Mouse (Mus musculus) heart, postnatal 25 days (tissue): ENCODE measurements around the gene 4930518I15Rik. TPM values are rescaled to one million over a fixed set of nuclear protein-coding genes. Genes with fewer than 3 reads are reported as not detected.
A peak's percentile ranks its signal among the peaks of the same experiment; 100 is the strongest.
"Not testable (repeated sequence)": the region's sequence is repeated elsewhere in the genome, so short reads cannot be mapped to it uniquely, and the experiment has no call there.

Experiments
- DNase-seq: peaks from one replicate; pipeline ENCODE4 v3.0.0; 2022; ENCODE audit warnings: low spot score
- intact Hi-C: fragments of 180-260 bp; cut with DNase I; formaldehyde crosslinking; loops from one replicate; pipeline ENCODE4 v1.15.1; 2025
- total RNA-seq, 2 experiments: library from RNA; stranded (reverse); gene quantifications; 2 replicates each; pipeline ENCODE4 v1.2.3; 2021

The 4930518I15Rik gene
- total RNA-seq, 2 experiments from 2014 or later, result 0.57 to 0.89 TPM

GRCm38 (mm10) chr2:156882431-156883001 is 24.8 kb upstream of the 4930518I15Rik start:
- DNase-seq, result no peak
- intact Hi-C loops, result no loop called here

- no peak for DNase-seq
- intact Hi-C loops, result no loop called here
Measured at GRCm38 (mm10) chr2:156879541-156879940, 21.8 kb upstream of the 4930518I15Rik start.

GRCm38 (mm10) chr2:156877726-156878125 is 20.0 kb upstream of the 4930518I15Rik start:
- no peak for DNase-seq
- intact Hi-C loops, result no loop called here

- DNase-seq, result no peak
- intact Hi-C loops, result loop anchor here (5.0 kb wide), 1 partner anchor 222 kb away; no protein-coding TSS in a partner anchor
Measured at GRCm38 (mm10) chr2:156874760-156875510, 17.2 kb upstream of the 4930518I15Rik start.

GRCm38 (mm10) chr2:156874047-156874759 is 16.5 kb upstream of the 4930518I15Rik start:
- no peak for DNase-seq
- intact Hi-C loops, result loop anchor here (5.0 kb wide), 1 partner anchor 223 kb away; no protein-coding TSS in a partner anchor

- intact Hi-C loops, result loop anchor here (2.0 to 5.0 kb wide), 2 partner anchors 123 to 224 kb away; no protein-coding TSS in a partner anchor
- DNase-seq, result no peak
Measured at GRCm38 (mm10) chr2:156873629-156874028, 15.9 kb upstream of the 4930518I15Rik start.

- intact Hi-C loops, result loop anchor here (5.0 kb wide), 1 partner anchor 227 kb away; no protein-coding TSS in a partner anchor
- DNase-seq, result no peak
Measured at GRCm38 (mm10) chr2:156870519-156870918, 12.8 kb upstream of the 4930518I15Rik start.

- no peak for DNase-seq
- intact Hi-C loops, result no loop called here
Measured at GRCm38 (mm10) chr2:156869554-156869953, 11.8 kb upstream of the 4930518I15Rik start.

GRCm38 (mm10) chr2:156868994-156869393 is 11.2 kb upstream of the 4930518I15Rik start:
- intact Hi-C loops, result no loop called here
- no peak for DNase-seq

- intact Hi-C loops, result loop anchor here (5.0 kb wide), 1 partner anchor 142 kb away; no protein-coding TSS in a partner anchor
- no peak for DNase-seq
Measured at GRCm38 (mm10) chr2:156864481-156864880, 6.7 kb upstream of the 4930518I15Rik start.

- intact Hi-C loops, result loop anchor here (5.0 kb wide), 1 partner anchor 141 kb away; no protein-coding TSS in a partner anchor
- DNase-seq, result peak; percentile 31
Measured at GRCm38 (mm10) chr2:156863487-156864160, 5.9 kb upstream of the 4930518I15Rik start.

- intact Hi-C loops, result loop anchor here (1.0 to 5.0 kb wide), 2 partner anchors 22 to 141 kb away; no protein-coding TSS in a partner anchor
- peak; percentile 96 for DNase-seq
Measured at GRCm38 (mm10) chr2:156862772-156863486, 5.2 kb upstream of the 4930518I15Rik start, which contains the start of gene Rab5if. Gene Rab5if (plus strand): TSS chr2:156863128.

- intact Hi-C loops, result loop anchor here (1.0 to 5.0 kb wide), 2 partner anchors 21 to 140 kb away; no protein-coding TSS in a partner anchor
- no peak for DNase-seq
Measured at GRCm38 (mm10) chr2:156862041-156862717, 4.4 kb upstream of the 4930518I15Rik start.

GRCm38 (mm10) chr2:156858671-156859070 is 925 bp upstream of the 4930518I15Rik start:
- no peak for DNase-seq
- intact Hi-C loops, result no loop called here

- DNase-seq, result no peak
- intact Hi-C loops, result no loop called here
Measured at GRCm38 (mm10) chr2:156857385-156857791, 358 bp downstream of the 4930518I15Rik start.

GRCm38 (mm10) chr2:156856311-156856710 is 1.4 kb downstream of the 4930518I15Rik start:
- no peak for DNase-seq
- intact Hi-C loops, result no loop called here

GRCm38 (mm10) chr2:156853999-156854771 is 3.6 kb downstream of the 4930518I15Rik start:
- intact Hi-C loops, result loop anchor here (1.0 kb wide), 1 partner anchor 45 kb away; no protein-coding TSS in a partner anchor
- not testable (repeated sequence) for DNase-seq

GRCm38 (mm10) chr2:156853584-156853983 is 4.2 kb downstream of the 4930518I15Rik start:
- intact Hi-C loops, DNase-seq: not testable (repeated sequence)
